Mouse (Mus musculus) telencephalon, adult 2 months (tissue): ENCODE measurements around the gene Rabl6.
"Not testable (repeated sequence)": the region's sequence is repeated elsewhere in the genome, so short reads cannot be mapped to it uniquely, and the experiment has no call there.

Experiments
- DNase-seq: peaks from one replicate; pipeline ENCODE4 v3.0.0-alpha.2; 2011; ENCODE audit warnings: low read depth, low spot score

Rabl6 gene

GRCm38 (mm10) chr2:25575432-25576027 is 32.8 kb downstream of the Rabl6 start:
- DNase-seq, result no peak

DNA sequence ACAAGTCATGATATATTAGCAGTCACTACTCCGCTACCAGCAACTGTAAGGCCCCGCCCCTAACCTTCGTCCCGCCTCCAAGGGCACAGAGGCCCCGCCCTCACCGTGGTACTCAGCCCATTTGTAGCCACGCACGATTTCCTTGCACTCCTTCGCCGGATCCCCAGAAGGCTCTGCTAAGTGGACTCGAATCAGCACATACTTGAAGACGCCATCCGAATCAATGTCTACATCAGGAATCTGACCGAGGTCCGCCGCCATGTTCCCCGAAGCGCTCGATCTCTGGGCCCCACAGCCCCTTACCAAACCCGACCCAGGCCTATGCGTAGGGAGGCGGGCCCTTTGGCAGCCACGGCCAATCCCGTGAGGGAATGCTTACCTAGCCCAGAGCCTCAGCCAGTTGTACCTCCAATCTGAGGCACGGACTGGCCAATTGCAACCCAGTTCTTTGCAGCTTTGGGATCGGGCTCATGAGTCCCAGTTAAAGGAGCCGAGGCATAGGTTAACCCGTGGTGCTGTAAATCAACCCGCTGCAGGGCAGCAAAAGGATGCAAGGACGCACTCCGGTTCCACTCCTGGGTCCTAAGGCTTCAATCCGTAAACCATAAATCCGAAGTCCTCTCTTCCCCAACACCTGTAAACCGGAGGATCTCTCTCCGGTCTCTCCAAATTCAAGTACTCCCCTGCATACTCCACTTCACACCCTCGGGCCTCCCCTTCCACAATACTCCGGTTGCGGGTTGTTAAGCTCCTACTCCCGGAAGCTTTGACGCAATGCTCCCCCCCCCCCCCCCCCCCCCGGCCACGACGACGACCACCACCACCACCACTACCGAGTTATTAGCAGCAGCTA is 33.5 kb downstream of the Rabl6 start, which contains the start of the genes Mamdc4 and Phpt1:
Mamdc4 (minus strand) TSS at position 267 of the 853 bp plus-strand sequence.
Phpt1 (minus strand) TSS at position 646 of the 853 bp plus-strand sequence.
- peak; percentile 98 for DNase-seq

GRCm38 (mm10) chr2:25574136-25574535 is 34.2 kb downstream of the Rabl6 start:
- no peak for DNase-seq

- DNase-seq, result no peak
These were observed 35.3 kb downstream of the Rabl6 start for GRCm38 (mm10) chr2:25573068-25573467.

DNA sequence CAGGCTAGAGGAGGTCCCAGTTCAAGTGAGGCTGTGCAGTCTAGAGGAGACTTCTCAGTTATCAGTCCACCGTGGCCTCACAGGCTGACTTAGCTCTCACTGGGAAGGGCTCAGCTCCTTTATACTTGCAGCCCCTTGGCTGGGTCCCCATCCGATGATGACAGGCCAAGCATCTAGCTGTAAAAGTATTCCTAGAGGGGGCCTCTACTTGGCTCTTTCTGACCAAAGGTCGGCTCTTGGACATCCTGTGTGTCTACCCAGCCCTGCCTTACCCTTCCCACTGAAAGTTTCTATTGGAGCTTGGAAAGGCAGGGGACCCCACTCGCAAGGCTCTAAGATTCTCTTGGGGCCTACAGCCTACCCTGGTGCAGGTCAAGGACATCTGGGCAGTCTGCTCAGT is 37.1 kb downstream of the Rabl6 start:
- no peak for DNase-seq

GRCm38 (mm10) chr2:25569323-25569722 is 39.0 kb downstream of the Rabl6 start:
- no peak for DNase-seq

GRCm38 (mm10) chr2:25568473-25569019 is 39.8 kb downstream of the Rabl6 start:
- no peak for DNase-seq

- DNase-seq, result no peak
These were observed 41.8 kb downstream of the Rabl6 start for GRCm38 (mm10) chr2:25566558-25566957.

DNA sequence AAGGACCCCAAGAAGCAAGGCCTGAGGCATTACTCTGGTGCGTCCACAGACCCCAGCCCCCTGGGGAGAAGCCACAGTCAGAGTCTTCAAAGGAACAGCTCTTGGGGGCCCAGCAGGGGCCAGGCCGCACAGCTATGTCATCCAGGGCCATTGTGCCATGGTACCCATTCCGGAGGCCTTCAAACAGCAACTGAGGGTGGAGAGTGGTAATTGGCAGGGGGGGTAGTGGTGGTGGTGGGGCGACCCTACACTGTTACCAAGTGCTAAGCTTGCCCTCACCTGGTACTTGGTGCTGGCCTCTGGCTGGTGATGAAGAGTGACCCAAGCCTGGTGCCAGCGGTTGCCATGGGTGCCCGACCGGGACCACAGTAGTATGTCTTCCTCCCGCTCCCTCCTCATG is 42.6 kb downstream of the Rabl6 start:
- DNase-seq, result no peak

GRCm38 (mm10) chr2:25561946-25562345 is 46.4 kb downstream of the Rabl6 start:
- DNase-seq, result no peak

GRCm38 (mm10) chr2:25560551-25560950 is 47.8 kb downstream of the Rabl6 start:
- no peak for DNase-seq

- DNase-seq, result no peak
These were observed 49.5 kb downstream of the Rabl6 start for GRCm38 (mm10) chr2:25558774-25559173.

- no peak for DNase-seq
These were observed 50.4 kb downstream of the Rabl6 start for GRCm38 (mm10) chr2:25557964-25558360.

DNA sequence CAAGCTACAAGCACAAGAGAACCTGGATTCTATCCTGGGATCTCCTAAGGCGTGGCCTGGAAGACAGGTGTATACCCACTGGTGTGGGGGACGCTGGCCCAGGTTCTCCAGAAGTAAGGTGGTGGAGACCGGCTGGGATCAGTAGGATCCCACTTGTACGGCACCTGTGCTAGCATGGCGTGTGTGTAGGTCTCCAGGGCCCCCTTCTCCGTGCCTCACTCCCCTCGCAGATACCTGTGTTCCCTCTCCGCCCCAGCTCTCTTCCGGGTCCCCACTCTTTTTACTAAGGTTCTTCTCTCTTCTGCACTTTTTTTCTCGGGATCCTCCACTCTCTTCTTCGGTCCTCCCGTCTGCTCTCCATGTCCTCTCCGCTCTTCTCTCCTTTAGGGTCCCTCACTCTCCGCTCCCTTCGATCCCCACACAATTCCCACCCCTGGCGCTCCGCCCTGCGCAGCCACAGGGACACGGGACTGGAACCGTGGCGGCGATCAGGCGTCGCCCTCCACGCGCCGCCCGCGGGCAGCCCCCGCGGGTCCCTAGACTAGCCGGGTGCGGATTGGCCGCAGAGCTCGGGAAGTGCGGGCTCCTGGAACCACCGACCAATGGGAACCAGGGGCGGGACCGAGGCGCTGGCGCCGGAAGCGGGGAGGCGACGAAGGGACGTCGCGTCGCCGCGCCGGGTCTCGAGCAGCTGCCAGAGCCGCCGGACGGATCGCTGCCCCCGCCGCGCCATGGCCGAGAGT is 50.9 kb downstream of the Rabl6 start, which contains the start of gene Edf1:
Edf1 (plus strand) TSS at position 627 of the 743 bp plus-strand sequence.
- peak; percentile 90 for DNase-seq

DNA sequence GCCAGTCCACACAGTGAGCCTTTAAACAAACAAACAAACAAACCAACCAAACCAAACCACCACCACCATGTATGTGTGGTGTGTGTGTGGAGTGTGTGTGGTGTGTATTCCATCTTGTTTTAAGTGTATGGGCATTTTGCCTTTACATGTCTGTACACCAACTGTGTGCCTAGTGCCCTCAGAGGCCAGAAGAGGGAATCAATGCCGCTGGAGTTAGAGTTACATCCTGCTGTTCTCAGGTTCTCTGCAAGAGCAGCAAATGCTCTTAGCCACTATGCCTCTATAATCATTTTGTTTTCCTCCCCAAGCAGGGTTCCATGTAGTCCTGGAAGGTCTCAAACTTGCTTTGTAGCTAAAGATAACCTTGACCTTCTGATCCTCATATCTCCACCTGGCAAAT is 52.0 kb downstream of the Rabl6 start:
- no peak for DNase-seq

- not testable (repeated sequence) for DNase-seq
These were observed 52.8 kb downstream of the Rabl6 start for GRCm38 (mm10) chr2:25555479-25555878.

- not testable (repeated sequence) for DNase-seq
These were observed 55.0 kb downstream of the Rabl6 start for GRCm38 (mm10) chr2:25553171-25553786.

DNA sequence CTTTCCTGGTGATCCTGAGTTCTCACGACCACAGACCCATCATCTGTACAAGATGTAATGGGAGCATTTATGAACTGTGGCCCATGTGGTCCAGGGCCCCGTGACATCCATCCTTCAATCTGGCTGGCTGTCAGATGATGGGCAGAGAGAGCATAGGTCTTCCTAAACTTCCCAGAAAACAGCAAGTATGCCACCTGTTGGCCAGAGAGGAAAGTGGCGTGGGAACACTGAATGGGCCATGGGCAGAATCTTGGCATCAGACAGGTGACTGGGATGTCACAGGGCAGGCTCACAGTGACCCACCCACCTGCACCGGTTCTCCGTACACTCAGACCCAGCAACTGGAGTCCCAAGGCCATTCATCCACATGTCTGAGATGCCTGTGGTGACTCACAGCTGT is 57.1 kb downstream of the Rabl6 start:
- no peak for DNase-seq

GRCm38 (mm10) chr2:25549021-25549991 is 59.0 kb downstream of the Rabl6 start:
- DNase-seq, result no peak

GRCm38 (mm10) chr2:25546811-25547491 is 61.4 kb downstream of the Rabl6 start, which contains the start of gene Traf2:
TSS of gene Traf2 (minus strand) at chr2:25546940.
- peak; percentile 98 for DNase-seq
